14 mouse cellular contexts compared by ENCODE assay signal in the genomic region with DNA sequence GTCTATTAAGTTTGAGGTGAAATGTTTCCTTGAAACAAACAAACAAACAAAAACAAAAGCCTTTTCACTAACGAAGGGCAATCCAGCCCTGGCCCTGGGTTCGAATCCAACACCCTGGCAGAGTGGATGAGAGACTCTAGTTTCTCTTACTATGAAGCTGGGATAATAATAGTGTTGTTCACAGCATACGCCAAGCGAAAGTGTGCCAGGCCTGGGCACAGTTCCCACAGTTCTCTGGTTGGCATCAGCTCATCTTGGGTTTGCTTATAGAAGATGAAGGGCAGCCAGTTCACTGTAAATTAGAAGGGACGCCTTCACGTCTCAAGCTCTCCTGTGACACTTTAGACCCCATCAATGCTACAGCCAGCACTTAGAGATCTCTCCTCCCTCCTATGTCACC. TPM values are rescaled to one million over a fixed set of nuclear protein-coding genes. Genes with fewer than 3 reads are reported as not detected.
DNase-seq lines count a peak whose midpoint lies in the region; ATAC-seq lines count a peak whose summit lies in the region.
"Had no signal": no experiment of that assay in that cellular context is flagged by ENCODE, and none has a peak within 500 bp of the region (broad histone marks: within the 10 kb centered on the region; RNA-seq: fewer than 3 reads in every experiment).

No protein-coding gene starts in this region.

- no peaks in the 10 kb centered on the region for H3K36me3 ChIP-seq in embryonic facial prominence, embryonic 15.5 days
- H3K36me3 ChIP-seq: lung, embryonic 15.5 days had no signal

- H3K4me1 ChIP-seq in embryonic facial prominence, embryonic 15.5 days, result peaks cover 28% of the 10 kb centered on the region

- no peak for ATAC-seq in embryonic facial prominence, embryonic 15.5 days (ENCODE audit: insufficient number of reproducible peaks, low FRiP score, low TSS enrichment, low read depth)
- ATAC-seq: intestine, postnatal 0 days had no signal

- 64% methylated on average over 6 of the region's 6 CpGs for WGBS in embryonic facial prominence, embryonic 15.5 days

- no peak overlapping the region for H3K9ac ChIP-seq in embryonic facial prominence, embryonic 15.5 days
- H3K9ac ChIP-seq: lung, embryonic 15.5 days had no signal

- H3K9me3 ChIP-seq in embryonic facial prominence, embryonic 15.5 days (replicated peaks), result no peaks in the 10 kb centered on the region
- H3K9me3 ChIP-seq: lung, embryonic 15.5 days had no signal

- H3K27me3 ChIP-seq in embryonic facial prominence, embryonic 15.5 days, result no peaks in the 10 kb centered on the region
- H3K27me3 ChIP-seq: CH12.LX; lung, embryonic 15.5 days had no signal

- DNase-seq in heart, adult 11 months, result peak; percentile 90
- no peak for DNase-seq in heart, postnatal 25 days (ENCODE audit: low spot score)
- DNase-seq in brain, adult 2 months (ENCODE audit: low read depth, low spot score), result peak; percentile 87
- DNase-seq in left cerebral cortex, adult 18-20 months (ENCODE audit: low spot score in 2 of 2), result peak; percentile 48 to 65
- DNase-seq in thymus, postnatal 14 days, result no peak
- no peak for DNase-seq in lung, postnatal 4 days
- DNase-seq in ovary, adult 18-20 months (ENCODE audit: low spot score), result no peak
- DNase-seq: adrenal gland, postnatal 25 days; thymus, adult 18-20 months had no signal

- intact Hi-C loops in heart, postnatal 25 days (cut with DNase I), result loop anchor here (2.0 kb wide), 3 partner anchors 205 to 467 kb away; no protein-coding TSS in a partner anchor

- peak overlapping the region; percentile 72 for H3K27ac ChIP-seq in embryonic facial prominence, embryonic 15.5 days (replicated peaks)
- H3K27ac ChIP-seq: lung, embryonic 15.5 days had no signal

- H3K4me2 ChIP-seq in embryonic facial prominence, embryonic 15.5 days (replicated peaks), result no peak overlapping the region
- H3K4me2 ChIP-seq: lung, embryonic 15.5 days had no signal

- no peak overlapping the region for H3K4me3 ChIP-seq in embryonic facial prominence, embryonic 15.5 days (replicated peaks)
- H3K4me3 ChIP-seq: erythroblast, embryonic 14.5 days; lung, embryonic 15.5 days had no signal

RNA-seq across cellular contexts. Expression of a gene that starts 39.2 kb away (rescaled TPM):
- 10 to 100 TPM; 39.2 to 46.1 TPM for total RNA-seq in heart, postnatal 25 days (2021)
- 87.2 and 90.4 TPM in 2 replicates for polyA plus RNA-seq in embryonic facial prominence, embryonic 15.5 days (2015; fragmentation: Nextera tagmentation; extraction: Ambion mirVana)
- 10 to 100 TPM; 68.5 to 72.7 TPM for total RNA-seq in left cerebral cortex, adult 18-20 months (2021)

RNA-seq across cellular contexts. Expression of a gene that starts 39.5 kb away (rescaled TPM):
- 1 to 10 TPM in 1 of 2 experiments, under 1 TPM in 1; 0.98 to 1.1 TPM for total RNA-seq in heart, postnatal 25 days (2021)
- 10.0 and 11.7 TPM in 2 replicates for polyA plus RNA-seq in embryonic facial prominence, embryonic 15.5 days (2015; fragmentation: Nextera tagmentation; extraction: Ambion mirVana)
- 10 to 100 TPM; 89.4 to 91.9 TPM for total RNA-seq in left cerebral cortex, adult 18-20 months (2021)

Comparison
In these comparisons a context has a peak if more than half of its experiments do, and no peak if none do; other contexts are left out.
1. DNase-seq: peak in heart, adult 11 months (single experiment), brain, adult 2 months (single experiment) and left cerebral cortex, adult 18-20 months (2 of 2); none in heart, postnatal 25 days (single experiment), thymus, postnatal 14 days (single experiment), lung, postnatal 4 days (0 of 2) and ovary, adult 18-20 months (single experiment).
2. RNA of a gene that starts 39.5 kb away (total RNA-seq): 89.4 to 91.9 TPM in left cerebral cortex, adult 18-20 months; 0.98 to 1.1 TPM in heart, postnatal 25 days; every median in the first group is over 10 times any median in the second.